Mouse (Mus musculus) kidney, postnatal 0 days (tissue): Measurements from ENCODE around the gene Ncoa1. TPM values are rescaled to one million over a fixed set of nuclear protein-coding genes. Genes with fewer than 3 reads are reported as not detected.
A peak's percentile ranks its signal among the peaks of the same experiment; 100 is the strongest.

ENCODE experiments used
- ATAC-seq: fragments of 200-750 bp; cut with Nextera tagmentation; replicated peaks from 2 replicates; pipeline ENCODE4 v1.8.0; 2017; ENCODE audit warnings: low read depth, moderate number of reproducible peaks, moderate TSS enrichment, moderate library complexity; ENCODE audit not compliant: low FRiP score
- DNase-seq: peaks from one replicate; pipeline ENCODE4 v3.0.0-alpha.2; 2016; ENCODE audit warnings: low spot score
- H3K27ac ChIP-seq: fragments of 300-500 bp; sonication (generic); 2 replicates; pipeline ENCODE4 v1.5.1; 2014; ENCODE audit warnings: mild to moderate bottlenecking
- H3K27me3 ChIP-seq: fragments of 300-500 bp; sonication (generic); 2 replicates; pipeline ENCODE4 v1.6.1; 2014; ENCODE audit warnings: low read length, mixed read lengths; ENCODE audit not compliant: insufficient read depth
- H3K36me3 ChIP-seq: fragments of 300-500 bp; sonication (generic); 2 replicates; pipeline ENCODE4 v1.6.1; 2014; ENCODE audit warnings: low read length, mixed read lengths; ENCODE audit not compliant: insufficient read depth
- H3K4me1 ChIP-seq: fragments of 300-500 bp; sonication (generic); replicated peaks from 2 replicates; pipeline ENCODE4 v1.6.1; 2014; ENCODE audit warnings: antibody characterized with exemption, low read length, mixed read lengths; ENCODE audit not compliant: insufficient read depth
- H3K4me2 ChIP-seq: fragments of 300-500 bp; sonication (generic); 2 replicates; pipeline ENCODE4 v1.6.1; 2014; ENCODE audit warnings: mild to moderate bottlenecking, low read length, moderate library complexity, mixed read lengths
- H3K4me3 ChIP-seq: fragments of 300-500 bp; sonication (generic); replicated peaks from 2 replicates; pipeline ENCODE4 v1.5.1; 2014; ENCODE audit warnings: low read depth, low read length
- H3K9ac ChIP-seq: fragments of 300-500 bp; sonication (generic); 2 replicates; pipeline ENCODE4 v1.6.1; 2014; ENCODE audit warnings: low read depth, low read length
- H3K9me3 ChIP-seq: fragments of 300-500 bp; sonication (generic); replicated peaks from 2 replicates; pipeline ENCODE4 v1.6.1; 2016; ENCODE audit warnings: low read length, inconsistent platforms, mixed read lengths
- CTCF ChIP-seq: IDR thresholded peaks from 2 replicates; pipeline ENCODE4 v1.5.1; 2016; ENCODE audit warnings: antibody characterized with exemption, low read depth, mild to moderate bottlenecking, moderate library complexity
- WGBS: fragments of 180-500 bp; shearing (Covaris S2); extraction: QIAGEN DNeasy Blood & Tissue Kit; methylation state at CpG from one replicate; pipeline ENCODE4 v1.1.7; 2014; 5-methylcytosine and 5-hydroxymethylcytosine counted together
- polyA plus RNA-seq: library from polyadenylated mRNA; unstranded; fragments of >200 nt; fragmentation: Nextera tagmentation; extraction: Ambion mirVana; gene quantifications from 2 replicates; pipeline ENCODE4 v1.2.1, GENCODE M21; 2015

Ncoa1 gene
- polyA plus RNA-seq, 1 experiment from 2014 or later, result 8.7 TPM

- Histone ChIP-seq H3K4me3 (no peak overlapping the region), H3K9me3 (no peaks in the 10 kb centered on the region)
- no peak for DNase-seq
These were observed 183.2 kb downstream of the Ncoa1 start for GRCm38 (mm10) chr12:4293813-4294212.

GRCm38 (mm10) chr12:4285186-4285585 is 191.8 kb downstream of the Ncoa1 start:
- Histone ChIP-seq H3K4me3 (no peak overlapping the region), H3K4me1 (no peaks in the 10 kb centered on the region), H3K9me3 (no peaks in the 10 kb centered on the region), H3K27ac (no peak overlapping the region), H3K36me3 (peaks cover 4% of the 10 kb centered on the region; the same call in 1 of the 2 replicates), H3K27me3 (no peaks in the 10 kb centered on the region), H3K9ac (no peak overlapping the region), H3K4me2 (no peak overlapping the region)
- 41% methylated on average over 3 of the region's 3 CpGs for WGBS
- no peak for ATAC-seq
- no peak for TF ChIP-seq CTCF
- peak; percentile 24 for DNase-seq

More at GRCm38 (mm10) chr12:4293813-4294212, 183.2 kb downstream of the Ncoa1 start:
- H3K4me1 ChIP-seq, result no peaks in the 10 kb centered on the region
- TF ChIP-seq CTCF, result no peak
- H3K4me2 ChIP-seq, result no peak overlapping the region
- no peak for ATAC-seq
- no peak overlapping the region for H3K9ac ChIP-seq
- H3K27me3 ChIP-seq, result no peaks in the 10 kb centered on the region
- WGBS, result 92% methylated on average over 6 of the region's 6 CpGs
- no peak overlapping the region for H3K27ac ChIP-seq
- H3K36me3 ChIP-seq, result peaks cover 11% of the 10 kb centered on the region; the same call in 1 of the 2 replicates

- H3K9ac ChIP-seq, result no peak overlapping the region
- DNase-seq, result no peak
- no peak for TF ChIP-seq CTCF
- peaks cover 3% of the 10 kb centered on the region; the same call in 1 of the 2 replicates for H3K36me3 ChIP-seq
- H3K4me1 ChIP-seq, result no peaks in the 10 kb centered on the region
- no peak overlapping the region for H3K27ac ChIP-seq
- no peak overlapping the region for H3K4me3 ChIP-seq
- H3K9me3 ChIP-seq, result no peaks in the 10 kb centered on the region
- 90% methylated on average over 3 of the region's 3 CpGs for WGBS
- no peak overlapping the region for H3K4me2 ChIP-seq
- H3K27me3 ChIP-seq, result no peaks in the 10 kb centered on the region
- ATAC-seq, result no peak
These were observed 197.1 kb downstream of the Ncoa1 start for GRCm38 (mm10) chr12:4279878-4280277.

DNA sequence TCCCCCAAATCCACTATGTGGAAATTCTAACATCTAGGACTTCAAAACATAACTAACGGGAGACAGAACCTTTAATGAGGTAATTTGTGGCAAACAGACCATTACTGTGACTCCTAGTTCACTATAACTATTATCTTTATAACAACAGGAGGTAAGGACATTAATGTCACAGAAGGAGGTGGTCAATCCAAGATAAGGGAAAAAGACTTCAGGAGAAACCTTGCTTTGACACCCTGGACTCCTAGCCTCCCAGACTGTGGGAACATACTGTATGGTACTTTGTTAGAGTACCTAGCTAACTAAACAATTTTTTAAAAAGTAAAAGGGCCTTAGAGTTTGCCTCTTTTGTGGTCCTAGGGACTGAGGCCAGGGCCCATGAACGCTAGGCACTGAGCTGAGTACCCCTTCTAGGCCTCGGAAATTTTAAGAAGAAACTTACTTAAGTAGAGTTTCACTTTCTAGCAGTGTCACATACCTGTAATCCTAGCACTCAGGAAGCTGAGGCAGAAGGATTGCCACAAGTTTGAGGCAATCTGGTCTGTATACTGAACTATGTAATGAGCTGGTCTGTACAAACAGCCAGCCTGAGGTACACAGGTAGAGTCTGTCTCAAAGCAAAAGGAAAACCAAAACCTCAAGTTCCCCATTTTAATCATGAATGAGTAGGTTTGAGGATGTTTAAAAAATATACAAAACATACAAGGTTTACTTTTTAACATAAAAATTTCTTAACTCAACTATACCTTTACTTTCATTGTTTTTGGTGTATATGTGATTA is 197.8 kb downstream of the Ncoa1 start:
- ATAC-seq, result no peak

GRCm38 (mm10) chr12:4271078-4271477 is 205.9 kb downstream of the Ncoa1 start:
- Histone ChIP-seq H3K9me3 (no peaks in the 10 kb centered on the region), H3K4me1 (no peaks in the 10 kb centered on the region), H3K4me3 (no peak overlapping the region), H3K27me3 (no peaks in the 10 kb centered on the region), H3K9ac (no peak overlapping the region), H3K36me3 (peaks cover 36% of the 10 kb centered on the region), H3K4me2 (no peak overlapping the region), H3K27ac (no peak overlapping the region)
- ATAC-seq (no peak), DNase-seq (no peak)
- TF ChIP-seq CTCF, result no peak
- WGBS, result 89% methylated on average over 6 of the region's 6 CpGs

More for the DNA sequence above, 197.8 kb downstream of the Ncoa1 start:
- no peak for DNase-seq
- H3K9ac ChIP-seq, result no peak overlapping the region
- H3K9me3 ChIP-seq, result no peaks in the 10 kb centered on the region
- peaks cover 7% of the 10 kb centered on the region for H3K36me3 ChIP-seq
- H3K27ac ChIP-seq, result no peak overlapping the region
- H3K27me3 ChIP-seq, result no peaks in the 10 kb centered on the region
- no peak overlapping the region for H3K4me3 ChIP-seq
- H3K4me1 ChIP-seq, result no peaks in the 10 kb centered on the region
- WGBS, result 95% methylated on average over 3 of the region's 3 CpGs
- TF ChIP-seq CTCF, result no peak
- H3K4me2 ChIP-seq, result no peak overlapping the region

DNA sequence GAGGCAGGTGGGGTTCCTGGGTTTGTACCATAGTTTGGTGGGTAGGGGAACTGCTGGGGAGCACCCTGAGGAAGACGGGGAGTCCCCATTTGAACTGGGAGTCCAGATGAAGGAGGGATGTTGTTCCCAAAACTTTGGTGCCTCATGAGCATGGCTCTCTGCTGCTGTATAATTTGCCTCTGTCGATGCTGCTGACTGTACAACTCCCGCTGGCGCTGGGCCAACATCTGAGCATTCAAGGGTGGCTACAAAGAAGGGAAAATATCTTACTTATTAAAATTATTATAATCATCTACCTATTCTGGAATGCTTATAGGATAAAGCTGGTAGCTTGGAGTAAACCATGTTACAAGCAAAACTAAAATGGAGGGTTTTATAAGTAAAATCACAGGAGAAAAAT is 209.2 kb downstream of the Ncoa1 start:
- H3K9ac ChIP-seq, result no peak overlapping the region
- no peak overlapping the region for H3K27ac ChIP-seq
- TF ChIP-seq CTCF, result no peak
- H3K4me2 ChIP-seq, result no peak overlapping the region
- ATAC-seq (no peak), DNase-seq (no peak)
- no peak overlapping the region for H3K4me3 ChIP-seq
- H3K36me3 ChIP-seq, result peaks cover 29% of the 10 kb centered on the region
- H3K9me3 ChIP-seq, result no peaks in the 10 kb centered on the region
- 96% methylated on average over 4 of the region's 4 CpGs for WGBS
- no peaks in the 10 kb centered on the region for H3K27me3 ChIP-seq
- no peaks in the 10 kb centered on the region for H3K4me1 ChIP-seq
